Mouse (Mus musculus): ENCODE measurements around the gene 4930415O20Rik.
"Not testable (repeated sequence)": the region's sequence is repeated elsewhere in the genome, so short reads cannot be mapped to it uniquely, and the experiment has no call there.

4930415O20Rik gene

DNA sequence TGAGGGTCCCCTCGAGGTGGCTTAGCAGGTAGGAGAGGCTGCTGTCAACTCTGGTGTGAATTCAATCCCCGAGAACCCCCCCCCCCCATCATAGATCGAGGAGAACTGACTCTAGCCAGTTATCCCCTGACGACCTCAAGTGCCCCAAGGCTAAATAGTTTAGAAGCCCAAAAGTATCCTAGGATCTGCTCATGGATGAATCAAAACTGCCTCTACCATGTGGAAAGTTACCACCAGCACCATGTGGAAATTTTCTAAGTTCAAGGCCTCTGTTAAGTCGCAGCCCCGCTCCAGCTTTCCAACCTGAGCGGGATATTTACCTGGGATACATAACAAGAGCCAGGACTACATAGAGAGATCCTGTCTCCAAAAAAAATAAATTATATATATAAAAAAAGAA is 1.6 kb upstream of the 4930415O20Rik start:
- no peak for DNase-seq

DNA sequence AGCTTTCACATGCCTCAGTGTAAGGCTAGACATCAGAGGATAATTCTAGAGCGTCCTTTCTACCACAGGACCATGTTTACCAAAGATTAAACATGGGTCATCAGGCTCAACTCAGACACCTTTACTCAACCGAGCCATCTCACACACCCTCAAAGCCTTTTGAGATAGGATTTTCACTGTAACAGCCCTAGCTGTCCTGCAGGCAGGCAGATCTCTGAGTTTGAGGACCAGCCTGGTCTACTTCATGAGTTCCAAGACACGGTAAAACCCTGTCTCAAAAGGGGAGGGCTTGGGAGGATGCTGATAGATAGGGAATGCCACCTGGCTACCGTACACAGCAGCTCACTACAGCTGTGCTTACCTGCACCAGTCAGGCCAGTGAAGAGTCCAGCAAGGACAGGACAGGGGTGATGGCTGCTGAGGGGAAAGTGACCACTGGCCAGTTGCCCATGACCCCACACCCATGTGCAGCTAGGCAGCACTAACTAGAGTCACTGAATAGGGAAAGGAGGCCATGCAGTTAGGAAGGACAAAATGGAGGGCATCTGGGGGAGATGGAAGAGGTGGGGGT is 924 bp upstream of the 4930415O20Rik start:
- no peak for DNase-seq

DNA sequence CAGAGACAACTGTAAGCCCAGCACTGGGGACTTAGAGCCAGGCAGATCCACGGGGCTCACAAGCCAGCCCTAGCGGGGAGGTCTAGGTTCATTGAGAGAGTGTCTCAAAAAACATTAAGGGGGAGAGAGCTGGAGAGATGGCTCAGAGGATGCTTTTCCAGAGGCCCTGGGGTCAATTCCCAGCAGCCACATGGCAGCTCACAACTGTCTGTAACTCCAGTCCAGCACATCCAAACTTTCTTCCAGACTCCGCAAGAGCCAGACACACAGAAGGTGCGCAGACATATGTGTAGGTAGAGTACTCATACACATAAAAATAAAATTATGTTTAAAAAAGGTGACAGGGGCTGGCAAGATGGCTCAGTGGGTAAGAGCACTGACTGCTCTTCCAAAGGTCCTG is 2.5 kb downstream of the 4930415O20Rik start:
- no peak for DNase-seq

DNA sequence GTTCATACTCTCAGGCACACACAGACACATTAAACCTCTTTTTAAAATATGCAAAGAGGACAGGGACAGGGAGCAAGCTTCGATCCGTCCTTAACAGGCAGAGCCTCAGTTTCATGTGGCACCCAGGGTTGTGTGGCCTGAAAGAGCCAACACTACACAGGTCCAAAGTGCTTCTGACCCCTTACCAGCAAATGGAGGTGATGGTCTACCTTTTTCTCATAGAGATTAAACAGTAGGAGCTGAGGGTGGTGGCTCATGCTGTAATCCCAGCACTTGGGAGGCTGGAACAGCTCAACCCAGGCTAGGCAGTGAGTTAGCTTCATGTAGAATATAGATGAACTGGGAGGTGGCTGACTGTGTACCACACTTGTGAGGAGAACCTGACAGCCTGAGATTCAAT is 8.5 kb downstream of the 4930415O20Rik start:
- no peak for DNase-seq

DNA sequence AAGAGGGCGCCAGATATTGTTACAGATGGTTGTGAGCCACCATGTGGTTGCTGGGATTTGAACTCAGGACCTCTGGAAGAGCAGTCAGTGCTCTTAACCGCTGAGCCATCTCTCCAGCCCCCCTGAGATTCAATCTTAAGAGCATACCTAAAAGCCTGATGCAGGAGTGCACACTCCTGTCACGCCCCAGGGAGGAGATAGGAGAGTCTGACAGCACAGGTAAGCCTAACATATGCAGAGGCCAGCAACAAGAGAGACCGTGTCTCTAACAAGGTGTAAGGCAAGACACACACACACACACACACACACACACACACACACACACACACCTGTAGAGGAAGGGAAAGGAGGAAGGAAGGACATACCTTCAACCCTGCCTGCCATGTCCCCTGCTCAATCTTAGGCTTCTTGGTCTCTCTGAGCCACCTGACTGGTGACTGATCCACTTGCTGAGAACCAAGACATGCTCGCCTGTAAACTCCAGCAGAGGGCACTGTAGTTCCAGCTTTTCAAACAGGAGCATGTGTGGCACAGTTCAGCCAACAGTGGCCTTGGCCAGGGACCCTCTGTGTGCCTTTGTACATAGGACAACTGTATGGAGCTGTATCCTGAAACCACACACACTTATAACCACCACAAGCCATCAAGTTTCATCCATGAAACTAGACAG is 9.1 kb downstream of the 4930415O20Rik start:
- peak; percentile 58 for DNase-seq

DNA sequence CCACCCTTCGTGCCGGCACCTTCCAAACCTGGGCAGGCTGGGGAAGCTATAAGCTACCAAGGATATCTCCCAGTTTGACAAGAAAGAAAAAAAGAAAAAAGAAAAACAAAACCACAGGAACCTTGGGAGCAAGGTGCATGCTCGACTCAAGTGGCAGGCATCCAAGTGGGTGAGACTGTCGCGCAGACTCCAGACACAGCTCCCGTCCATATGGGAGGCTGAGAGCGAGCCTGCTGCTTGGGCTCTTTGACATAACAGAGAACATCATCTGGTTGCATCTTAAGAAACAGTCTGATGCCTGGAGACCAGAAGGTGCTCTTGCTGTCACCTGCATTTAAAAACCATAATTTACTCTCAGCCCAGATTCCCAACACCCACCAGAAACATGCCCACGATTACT is 11.6 kb downstream of the 4930415O20Rik start:
- no peak for DNase-seq

DNA sequence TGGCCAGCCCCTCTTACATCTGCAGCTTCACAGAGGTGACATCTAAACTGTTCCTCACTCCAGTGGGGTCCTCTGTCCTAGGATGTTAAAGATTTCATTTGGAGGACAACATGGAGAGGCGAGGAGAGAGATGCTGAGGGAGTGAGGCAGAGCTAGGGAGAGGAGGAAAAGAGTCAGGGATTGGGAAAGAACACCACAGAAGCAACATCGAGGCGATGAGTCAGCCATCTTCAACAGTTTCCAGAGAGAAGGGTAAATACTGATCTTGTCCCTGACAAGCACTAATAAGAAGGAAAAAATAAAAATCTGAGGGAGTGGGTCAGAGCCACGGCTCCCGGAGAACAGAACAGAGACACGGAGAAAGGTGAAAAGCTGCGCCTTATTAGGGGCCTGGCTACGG is 12.2 kb downstream of the 4930415O20Rik start:
- no peak for DNase-seq

DNA sequence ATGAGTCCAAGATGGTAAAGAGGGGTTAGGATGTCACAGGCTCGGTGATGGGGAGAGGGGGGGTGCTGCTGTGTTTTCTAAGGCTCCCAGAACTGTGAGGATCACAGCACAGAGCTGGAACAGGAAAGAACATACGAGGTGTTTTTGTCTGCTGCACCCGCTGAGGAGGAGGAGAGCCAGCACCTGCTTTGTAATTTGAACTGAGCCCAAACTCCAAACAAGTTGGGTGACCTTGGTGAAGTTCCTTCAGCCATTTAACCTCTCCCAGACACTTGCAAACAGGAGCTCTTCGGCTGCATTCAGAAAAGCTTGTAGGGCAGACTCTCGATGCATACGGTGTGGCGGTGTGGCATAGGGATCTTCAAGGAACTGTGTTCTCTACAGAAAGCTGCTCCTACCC is 14.6 kb downstream of the 4930415O20Rik start:
- no peak for DNase-seq

DNA sequence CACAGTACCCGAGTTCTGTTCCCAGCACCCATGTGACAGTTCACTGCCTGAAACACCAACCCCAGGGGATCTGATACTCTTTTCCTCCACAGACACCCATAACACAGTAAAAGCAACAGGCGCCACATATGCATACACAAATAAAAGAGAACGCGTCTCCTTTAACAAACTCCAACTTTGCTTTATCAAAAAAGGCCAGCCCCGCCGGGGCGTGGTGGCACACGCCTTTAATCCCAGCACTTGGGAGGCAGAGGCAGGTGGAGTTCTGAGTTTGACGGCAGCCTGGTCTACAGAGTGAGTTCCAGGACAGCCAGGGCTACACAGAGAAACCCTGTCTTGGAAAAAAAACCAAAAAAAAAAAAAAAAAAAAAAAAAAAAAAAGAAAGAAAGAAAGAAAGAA is 15.3 kb downstream of the 4930415O20Rik start:
- not testable (repeated sequence) for DNase-seq

DNA sequence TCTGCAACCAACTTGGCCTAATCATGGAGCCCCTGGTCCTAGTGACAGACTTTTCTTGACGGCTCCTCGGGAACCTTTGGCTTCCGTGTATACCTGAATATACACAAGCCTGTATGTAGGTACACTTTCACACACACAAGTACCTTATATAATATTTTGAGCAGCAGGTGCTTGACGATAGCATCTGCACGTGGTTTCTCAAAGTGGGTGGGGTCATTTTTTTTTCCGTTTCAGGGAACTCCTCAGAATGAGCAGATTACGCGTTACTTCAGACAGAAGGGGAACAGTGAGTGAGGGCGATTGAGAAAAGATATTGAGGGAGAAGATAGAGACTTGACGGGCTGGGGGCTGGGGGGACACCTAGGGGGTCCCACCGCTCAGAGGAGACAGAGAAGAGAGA is 16.9 kb downstream of the 4930415O20Rik start:
- DNase-seq, result no peak

DNA sequence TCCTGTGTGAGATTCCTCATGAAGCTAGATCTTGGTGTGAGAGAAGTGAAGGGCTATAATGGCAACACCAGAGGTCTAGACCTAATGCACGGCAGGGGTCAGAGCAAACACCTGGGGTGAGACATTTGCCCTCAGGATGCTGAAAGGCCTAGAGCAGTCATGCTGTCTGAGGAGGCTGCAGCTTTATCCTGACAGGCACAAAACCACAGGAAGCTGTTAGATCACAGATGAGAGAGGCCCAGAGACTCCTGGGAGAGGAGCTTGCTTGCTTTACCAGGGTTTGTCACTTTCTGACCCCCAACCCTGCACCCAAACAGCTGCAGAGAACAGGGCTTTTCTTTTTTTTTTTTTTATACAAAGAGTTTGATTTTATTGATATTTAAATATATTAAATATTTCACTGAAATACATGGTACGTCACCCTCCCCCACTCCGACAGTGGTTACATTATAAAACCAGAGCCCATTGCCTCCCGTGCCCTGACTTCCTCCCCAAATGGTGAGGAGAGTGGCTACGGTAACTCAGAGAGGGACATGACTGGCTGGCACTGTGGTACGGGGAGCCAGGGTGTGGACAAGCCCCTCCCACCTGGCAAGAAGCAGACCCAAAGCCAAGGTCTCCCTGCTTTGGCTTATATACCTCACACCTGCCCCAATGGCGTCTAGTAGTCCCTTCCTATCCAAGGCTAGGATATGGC is 19.0 kb downstream of the 4930415O20Rik start:
- no peak for DNase-seq

DNA sequence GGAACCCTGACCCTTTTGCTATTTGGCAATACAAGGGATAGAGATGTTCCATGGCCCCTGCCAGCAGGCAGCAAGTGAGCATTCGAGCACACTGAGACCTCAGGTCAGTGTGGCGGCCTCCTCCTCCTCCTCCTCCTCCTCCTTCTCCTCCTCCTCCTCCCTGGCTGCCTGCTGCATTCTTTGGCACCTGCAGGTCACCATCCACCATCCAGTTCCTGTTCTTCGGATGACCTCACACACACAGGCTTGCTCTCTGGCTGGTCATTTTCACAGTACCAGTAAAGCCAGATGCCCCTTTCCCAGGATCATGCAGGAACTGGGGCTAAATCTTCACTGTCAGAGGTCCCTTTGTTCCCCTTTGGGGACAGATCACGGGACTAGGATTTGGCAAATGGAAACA is 20.6 kb downstream of the 4930415O20Rik start:
- no peak for DNase-seq

DNA sequence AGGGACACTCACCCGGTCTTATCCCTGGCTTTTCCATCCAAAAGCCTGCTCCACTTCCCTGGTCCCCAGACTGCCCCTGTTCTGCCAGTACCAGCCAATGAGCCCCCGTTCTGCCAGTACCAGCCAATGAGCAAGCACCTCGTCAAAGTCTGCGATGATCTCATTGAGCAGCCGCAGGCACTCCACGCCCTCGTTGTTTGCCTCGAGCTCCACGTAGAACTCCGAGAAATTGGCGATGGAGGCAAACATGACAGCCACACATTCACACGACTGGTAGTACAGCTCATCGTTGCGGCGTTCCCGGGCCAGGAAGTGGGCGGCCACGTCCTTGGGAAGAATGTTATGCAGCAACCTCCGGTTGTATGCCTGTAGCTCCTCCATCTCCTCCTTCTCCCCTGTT is 23.4 kb downstream of the 4930415O20Rik start:
- peak; percentile 51 for DNase-seq

DNA sequence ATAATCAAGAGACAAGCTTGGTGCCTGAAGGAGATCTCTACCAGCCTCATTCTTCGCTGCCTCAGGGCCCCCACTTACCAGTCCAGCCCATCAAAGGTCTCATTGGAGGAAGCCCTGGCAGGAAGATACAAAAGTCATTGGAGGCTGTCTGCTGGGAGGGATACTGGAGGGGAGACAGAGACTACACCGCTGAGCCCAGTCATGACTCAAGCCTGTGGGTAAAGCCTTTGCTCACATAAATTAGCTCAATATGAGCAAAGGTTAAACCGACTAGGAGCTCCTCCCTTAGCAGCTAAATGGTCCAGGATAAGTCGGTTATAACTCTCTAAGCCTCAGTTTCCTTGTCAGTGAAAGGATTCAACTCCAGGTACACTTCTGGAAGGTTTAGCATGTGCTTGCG is 24.2 kb downstream of the 4930415O20Rik start:
- DNase-seq, result no peak

DNA sequence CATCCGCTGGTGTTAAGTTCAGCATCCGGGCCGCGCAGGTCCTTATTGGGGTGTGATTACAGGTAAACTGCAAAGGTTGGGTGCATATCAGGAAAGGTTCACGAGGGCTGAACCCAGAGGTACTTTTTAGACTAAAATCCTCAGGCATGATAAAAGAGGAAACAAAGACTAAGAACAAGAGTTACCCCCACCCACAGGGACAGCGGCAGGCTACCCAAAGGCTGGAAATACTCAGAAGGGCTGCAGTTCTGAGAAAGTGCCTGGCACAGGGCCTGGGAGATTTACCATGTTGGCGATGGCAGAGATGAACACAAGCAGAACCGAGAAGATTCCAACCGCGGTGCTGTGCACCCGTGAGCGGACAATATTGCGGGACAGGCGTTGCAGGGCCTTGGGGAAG is 25.8 kb downstream of the 4930415O20Rik start:
- no peak for DNase-seq

DNA sequence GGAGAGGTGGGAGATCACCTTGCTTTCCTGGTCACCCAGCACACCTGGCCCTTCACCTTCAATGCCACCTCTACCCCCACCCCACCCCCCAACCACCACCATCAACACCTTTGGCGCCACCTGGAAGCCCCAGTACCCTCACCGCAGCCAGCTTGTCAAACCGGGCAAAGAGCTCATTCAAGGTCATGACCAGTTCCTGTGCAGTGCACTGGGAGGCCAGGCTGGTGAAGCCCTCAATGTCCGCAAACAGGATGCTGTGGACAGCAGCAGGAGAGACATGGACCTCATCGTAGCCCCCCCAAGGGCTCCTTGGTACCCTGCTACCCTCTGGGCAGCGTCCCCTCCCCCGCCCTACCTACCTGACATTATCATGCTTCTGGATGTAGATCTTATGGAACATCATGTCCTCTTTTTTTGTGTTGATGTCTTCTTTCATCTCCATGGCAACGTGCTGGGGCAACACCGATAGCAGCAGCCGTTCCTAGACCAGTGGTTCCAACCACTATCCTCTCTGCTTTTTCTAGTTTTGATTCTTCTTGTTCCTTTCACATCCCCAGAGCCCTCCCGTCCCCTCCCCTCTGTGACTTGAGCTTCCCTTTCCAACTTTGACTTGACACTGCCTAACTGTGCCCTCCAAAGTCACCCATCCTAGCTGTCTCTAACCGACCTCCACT is 29.4 kb downstream of the 4930415O20Rik start:
- DNase-seq, result no peak

DNA sequence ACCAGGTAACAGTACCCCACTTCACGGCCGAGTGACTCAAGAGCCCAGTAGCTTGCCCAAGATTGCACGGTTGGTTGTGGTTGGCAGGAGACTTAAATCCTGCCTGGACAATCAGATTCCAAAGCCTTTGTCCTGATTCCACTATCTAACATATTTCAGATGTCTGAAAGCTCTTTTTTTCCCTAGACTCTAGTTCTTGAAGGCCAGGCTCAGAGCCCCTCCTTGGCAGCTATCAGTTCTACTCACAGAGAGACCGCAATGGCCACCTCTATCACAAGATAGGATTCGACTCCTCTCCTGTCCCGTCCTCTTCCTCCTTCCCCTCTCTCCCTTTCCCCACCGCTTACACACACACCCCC is 31.0 kb downstream of the 4930415O20Rik start:
- no peak for DNase-seq

DNA sequence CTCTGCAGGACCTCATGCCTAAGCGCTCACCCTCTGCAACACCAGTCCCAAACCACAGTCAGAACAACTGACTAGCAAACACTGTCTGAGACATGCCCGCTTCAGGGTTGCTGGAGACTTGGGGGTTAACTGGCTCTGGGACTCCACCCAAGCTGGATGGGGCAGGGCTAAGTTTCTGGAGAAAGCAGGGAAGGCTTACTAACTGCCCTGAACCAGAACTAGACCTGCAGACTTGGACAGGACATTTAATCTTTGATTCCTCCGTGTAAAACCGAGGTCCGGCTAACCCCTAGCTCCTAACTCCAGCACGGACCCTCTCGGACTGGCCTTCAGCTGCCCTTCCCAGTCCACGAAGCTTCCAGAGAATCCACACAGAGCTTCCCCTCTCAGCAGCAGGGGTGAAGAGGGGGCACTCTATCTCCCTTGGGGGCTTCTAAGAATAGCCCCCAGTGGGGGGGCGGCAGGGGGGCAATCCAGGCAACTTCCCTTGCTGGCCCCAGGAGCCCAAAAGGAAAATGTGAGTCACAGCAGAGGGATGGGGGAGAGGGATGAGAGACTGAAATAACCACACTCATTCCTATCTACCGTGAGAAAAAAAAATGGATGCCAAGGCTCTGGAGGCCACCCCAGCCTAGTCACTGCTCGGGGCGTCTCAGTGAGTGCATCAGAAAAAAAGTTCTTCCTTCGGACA is 31.5 kb downstream of the 4930415O20Rik start:
- no peak for DNase-seq

DNA sequence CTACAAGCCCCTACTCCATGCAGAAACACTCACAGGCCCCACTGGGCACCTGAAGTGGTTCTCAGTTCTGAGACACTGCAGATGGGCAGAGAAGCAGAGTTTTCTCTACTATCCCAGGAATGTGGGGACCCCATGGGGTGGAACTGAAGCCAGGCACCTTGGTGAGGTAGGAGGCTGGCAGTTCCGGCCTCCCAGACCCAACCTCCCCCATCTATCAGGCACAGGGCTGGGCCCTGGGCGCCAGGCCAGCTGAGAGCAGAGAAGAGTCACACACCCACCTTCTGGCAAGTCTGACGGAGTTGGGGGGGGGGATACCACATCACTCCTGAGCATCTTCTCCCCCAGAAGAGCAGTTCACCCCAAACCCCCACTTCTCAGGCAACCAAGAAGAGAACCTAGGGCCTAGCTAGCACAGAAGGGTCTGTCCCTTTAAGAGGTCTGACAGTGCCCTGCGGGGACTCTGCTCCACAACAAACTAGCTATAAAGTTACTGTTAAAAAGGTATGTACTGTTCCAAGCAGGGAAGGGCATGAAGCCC is 32.2 kb downstream of the 4930415O20Rik start:
- DNase-seq, result no peak

DNA sequence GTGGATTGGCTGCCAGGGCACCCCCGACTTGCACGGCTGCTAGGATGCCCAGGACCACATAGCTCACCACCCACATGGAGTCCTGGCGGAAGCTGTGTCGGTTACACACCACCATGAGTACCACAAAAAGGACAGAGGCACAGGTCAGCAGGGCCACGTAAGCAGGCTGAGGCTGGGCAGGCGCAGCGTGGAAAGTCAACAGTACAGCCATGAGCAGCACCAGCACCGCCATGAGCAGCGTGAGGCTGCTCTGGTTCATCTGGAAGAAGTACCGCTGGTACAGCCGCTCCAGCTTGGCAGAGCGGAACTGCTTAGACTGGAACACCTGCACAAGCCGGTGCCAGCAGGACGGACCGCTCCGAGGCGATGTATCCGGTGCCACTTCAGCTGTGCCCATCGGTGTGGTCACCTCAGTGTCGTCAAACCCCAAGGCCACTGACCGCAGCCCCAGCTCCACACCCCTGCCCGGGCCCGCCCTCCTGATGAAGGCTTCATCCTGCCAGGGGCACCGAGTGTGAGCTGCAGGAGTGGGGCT is 33.3 kb downstream of the 4930415O20Rik start:
- no peak for DNase-seq

DNA sequence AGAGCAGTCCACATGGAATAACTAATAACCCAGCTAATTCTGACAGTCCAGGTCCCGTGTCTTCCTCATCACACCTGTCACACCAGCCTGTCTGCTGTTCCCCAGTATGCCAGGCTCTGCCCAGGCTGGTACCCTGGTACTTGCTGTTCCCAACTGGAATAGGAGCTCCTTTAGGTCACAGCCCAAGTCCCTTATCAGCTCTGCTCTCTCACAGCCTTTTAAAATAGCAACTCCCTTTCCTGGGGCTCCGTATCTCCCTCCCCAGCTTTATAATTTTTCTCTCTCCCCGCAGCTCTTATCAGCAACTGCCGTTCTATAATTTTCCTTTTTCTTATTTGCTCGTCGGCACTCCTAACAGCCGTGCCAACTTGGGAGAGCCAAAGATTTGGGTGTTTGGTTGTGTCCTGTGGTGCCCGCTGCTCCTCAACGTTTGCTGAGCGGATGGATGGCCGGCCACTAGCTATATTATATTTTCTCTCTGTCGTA is 35.3 kb downstream of the 4930415O20Rik start:
- DNase-seq, result no peak

DNA sequence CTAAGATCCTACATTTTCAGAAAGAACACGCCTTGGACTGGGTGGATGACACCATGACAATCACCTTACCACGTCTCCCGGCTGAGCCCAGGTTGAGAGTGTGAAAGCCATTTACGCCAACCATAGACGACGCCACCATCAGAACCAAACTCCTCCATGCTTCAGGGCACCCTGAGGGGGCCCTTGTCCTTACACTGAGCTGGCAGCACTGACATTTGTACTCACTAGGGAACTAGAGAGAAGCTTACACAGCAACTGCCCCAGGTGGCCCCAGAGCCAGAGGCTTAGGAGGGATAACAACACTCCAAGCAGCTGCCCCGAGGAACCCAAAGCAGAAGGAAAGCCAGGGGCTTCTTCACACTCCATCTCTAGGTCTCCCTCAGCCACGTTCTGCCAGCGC is 35.9 kb downstream of the 4930415O20Rik start:
- DNase-seq, result no peak

DNA sequence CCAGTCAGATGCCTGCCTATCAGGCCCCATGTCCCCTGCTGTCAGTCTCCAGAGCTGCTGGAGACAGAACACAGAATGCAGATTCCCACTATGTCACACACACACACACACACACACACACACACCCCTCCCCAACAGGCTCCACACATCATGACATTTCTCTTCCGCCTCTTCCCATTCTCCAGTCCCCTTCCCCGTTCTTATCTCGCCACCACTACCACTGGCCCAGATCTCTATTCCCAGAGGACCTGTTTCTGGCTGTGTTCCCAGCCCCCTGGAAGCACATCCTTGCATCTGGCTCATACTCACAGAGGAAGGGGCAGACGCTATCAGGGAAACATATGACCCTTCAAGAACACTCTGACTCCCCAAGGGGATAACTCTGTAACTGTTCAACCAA is 36.8 kb downstream of the 4930415O20Rik start:
- no peak for DNase-seq
